Mouse (Mus musculus): ENCODE measurements at regions not wholly inside any gene's neighbourhood (a gene's known extent, or its start where the extent isn't known, plus 50 kb on each side); places are given as distances from the start of the nearest gene placed in this dataset.

- Histone ChIP-seq H3K9ac (ENCODE audit: low read length) (no peak overlapping the region), H3K4me2 (ENCODE audit: low read depth) (no peak overlapping the region), H3K27me3 (ENCODE audit: control insufficient read depth, insufficient read depth, low read length) (no peaks in the 10 kb centered on the region), H3K27ac (ENCODE audit: low read depth, low read length) (no peak overlapping the region), H3K4me3 (ENCODE audit: low read depth, low read length) (no peak overlapping the region), H3K4me1 (ENCODE audit: control insufficient read depth, insufficient read depth, low read length) (peaks cover 6% of the 10 kb centered on the region), H3K36me3 (ENCODE audit: control insufficient read depth, insufficient read depth, low read length) (no peaks in the 10 kb centered on the region), H3K9me3 (ENCODE audit: control insufficient read depth, low read length) (no peaks in the 10 kb centered on the region)
- no peak for ATAC-seq (ENCODE audit: insufficient read depth, low FRiP score, low TSS enrichment)
- DNase-seq (ENCODE audit: low spot score): no peak
- 83% methylated on average over 17 of the region's 17 CpGs for WGBS
Measured at GRCm38 (mm10) chr13:59966535-59967255, 143.7 kb upstream of the Tut7 start.

GRCm38 (mm10) chr13:59964981-59965380 is 142.0 kb upstream of the Tut7 start:
- Histone ChIP-seq H3K36me3 (ENCODE audit: control insufficient read depth, insufficient read depth, low read length) (no peaks in the 10 kb centered on the region), H3K4me1 (ENCODE audit: control insufficient read depth, insufficient read depth, low read length) (no peaks in the 10 kb centered on the region), H3K4me2 (ENCODE audit: low read depth) (no peak overlapping the region), H3K9ac (ENCODE audit: low read length) (no peak overlapping the region), H3K27ac (ENCODE audit: low read depth, low read length) (no peak overlapping the region), H3K4me3 (ENCODE audit: low read depth, low read length) (no peak overlapping the region), H3K27me3 (ENCODE audit: control insufficient read depth, insufficient read depth, low read length) (no peaks in the 10 kb centered on the region), H3K9me3 (ENCODE audit: control insufficient read depth, low read length) (no peaks in the 10 kb centered on the region)
- DNase-seq (ENCODE audit: low spot score): no peak
- ATAC-seq (ENCODE audit: insufficient read depth, low FRiP score, low TSS enrichment): no peak
- 93% methylated on average over 2 of the region's 2 CpGs for WGBS

- DNase-seq (ENCODE audit: low spot score) (no peak), ATAC-seq (ENCODE audit: insufficient read depth, low FRiP score, low TSS enrichment) (no peak)
- Histone ChIP-seq H3K9me3 (ENCODE audit: control insufficient read depth, low read length) (no peaks in the 10 kb centered on the region), H3K4me2 (ENCODE audit: low read depth) (no peak overlapping the region), H3K36me3 (ENCODE audit: control insufficient read depth, insufficient read depth, low read length) (no peaks in the 10 kb centered on the region), H3K4me1 (ENCODE audit: control insufficient read depth, insufficient read depth, low read length) (no peaks in the 10 kb centered on the region), H3K9ac (ENCODE audit: low read length) (no peak overlapping the region), H3K27me3 (ENCODE audit: control insufficient read depth, insufficient read depth, low read length) (no peaks in the 10 kb centered on the region), H3K4me3 (ENCODE audit: low read depth, low read length) (no peak overlapping the region), H3K27ac (ENCODE audit: low read depth, low read length) (no peak overlapping the region)
- 83% methylated on average over 21 of the region's 21 CpGs for WGBS
Measured at GRCm38 (mm10) chr13:59962676-59963664, 140.0 kb upstream of the Tut7 start.

- no peak for DNase-seq (ENCODE audit: low spot score)
- no peak for ATAC-seq (ENCODE audit: insufficient read depth, low FRiP score, low TSS enrichment)
Measured at GRCm38 (mm10) chr13:59956441-59956840, 133.5 kb upstream of the Tut7 start.

GRCm38 (mm10) chr13:59952809-59953208 is 129.9 kb upstream of the Tut7 start:
- Histone ChIP-seq H3K4me1 (ENCODE audit: control insufficient read depth, insufficient read depth, low read length) (no peaks in the 10 kb centered on the region), H3K4me2 (ENCODE audit: low read depth) (no peak overlapping the region), H3K36me3 (ENCODE audit: control insufficient read depth, insufficient read depth, low read length) (no peaks in the 10 kb centered on the region), H3K9me3 (ENCODE audit: control insufficient read depth, low read length) (no peaks in the 10 kb centered on the region), H3K9ac (ENCODE audit: low read length) (no peak overlapping the region), H3K27me3 (ENCODE audit: control insufficient read depth, insufficient read depth, low read length) (no peaks in the 10 kb centered on the region), H3K27ac (ENCODE audit: low read depth, low read length) (no peak overlapping the region), H3K4me3 (ENCODE audit: low read depth, low read length) (no peak overlapping the region)
- WGBS: 71% methylated on average over 4 of the region's 4 CpGs
- ATAC-seq (ENCODE audit: insufficient read depth, low FRiP score, low TSS enrichment) (no peak), DNase-seq (ENCODE audit: low spot score) (no peak)

More at GRCm38 (mm10) chr13:59956441-59956840, 133.5 kb upstream of the Tut7 start:
- no peak overlapping the region for H3K4me2 ChIP-seq (ENCODE audit: low read depth)
- no peaks in the 10 kb centered on the region for H3K9me3 ChIP-seq (ENCODE audit: control insufficient read depth, low read length)
- no peak overlapping the region for H3K4me3 ChIP-seq (ENCODE audit: low read depth, low read length)
- H3K9ac ChIP-seq (ENCODE audit: low read length): no peak overlapping the region
- no peaks in the 10 kb centered on the region for H3K36me3 ChIP-seq (ENCODE audit: control insufficient read depth, insufficient read depth, low read length)
- no peaks in the 10 kb centered on the region for H3K4me1 ChIP-seq (ENCODE audit: control insufficient read depth, insufficient read depth, low read length)
- H3K27me3 ChIP-seq (ENCODE audit: control insufficient read depth, insufficient read depth, low read length): no peaks in the 10 kb centered on the region
- H3K27ac ChIP-seq (ENCODE audit: low read depth, low read length): no peak overlapping the region
- WGBS: 68% methylated on average over 2 of the region's 2 CpGs

- ATAC-seq (ENCODE audit: insufficient read depth, low FRiP score, low TSS enrichment) (no peak), DNase-seq (ENCODE audit: low spot score) (no peak)
- Histone ChIP-seq H3K27me3 (ENCODE audit: control insufficient read depth, insufficient read depth, low read length) (no peaks in the 10 kb centered on the region), H3K4me3 (ENCODE audit: low read depth, low read length) (no peak overlapping the region), H3K4me1 (ENCODE audit: control insufficient read depth, insufficient read depth, low read length) (no peaks in the 10 kb centered on the region), H3K9ac (ENCODE audit: low read length) (no peak overlapping the region), H3K27ac (ENCODE audit: low read depth, low read length) (no peak overlapping the region), H3K4me2 (ENCODE audit: low read depth) (no peak overlapping the region), H3K9me3 (ENCODE audit: control insufficient read depth, low read length) (no peaks in the 10 kb centered on the region), H3K36me3 (ENCODE audit: control insufficient read depth, insufficient read depth, low read length) (no peaks in the 10 kb centered on the region)
- WGBS: 56% methylated on average over 3 of the region's 3 CpGs
Measured at GRCm38 (mm10) chr13:59952116-59952515, 129.2 kb upstream of the Tut7 start.

- DNase-seq (ENCODE audit: low spot score): no peak
- Histone ChIP-seq H3K4me2 (ENCODE audit: low read depth) (no peak overlapping the region), H3K27ac (ENCODE audit: low read depth, low read length) (no peak overlapping the region), H3K9ac (ENCODE audit: low read length) (no peak overlapping the region), H3K27me3 (ENCODE audit: control insufficient read depth, insufficient read depth, low read length) (no peaks in the 10 kb centered on the region), H3K36me3 (ENCODE audit: control insufficient read depth, insufficient read depth, low read length) (no peaks in the 10 kb centered on the region), H3K9me3 (ENCODE audit: control insufficient read depth, low read length) (no peaks in the 10 kb centered on the region), H3K4me1 (ENCODE audit: control insufficient read depth, insufficient read depth, low read length) (no peaks in the 10 kb centered on the region), H3K4me3 (ENCODE audit: low read depth, low read length) (no peak overlapping the region)
- no peak for ATAC-seq (ENCODE audit: insufficient read depth, low FRiP score, low TSS enrichment)
- 82% methylated on average over 3 of the region's 3 CpGs for WGBS
Measured at GRCm38 (mm10) chr13:59950281-59950680, 127.3 kb upstream of the Tut7 start.

- Histone ChIP-seq H3K4me3 (ENCODE audit: low read depth, low read length) (no peak overlapping the region), H3K36me3 (ENCODE audit: control insufficient read depth, insufficient read depth, low read length) (no peaks in the 10 kb centered on the region), H3K9ac (ENCODE audit: low read length) (no peak overlapping the region), H3K27ac (ENCODE audit: low read depth, low read length) (no peak overlapping the region), H3K27me3 (ENCODE audit: control insufficient read depth, insufficient read depth, low read length) (no peaks in the 10 kb centered on the region), H3K4me1 (ENCODE audit: control insufficient read depth, insufficient read depth, low read length) (no peaks in the 10 kb centered on the region), H3K4me2 (ENCODE audit: low read depth) (no peak overlapping the region), H3K9me3 (ENCODE audit: control insufficient read depth, low read length) (no peaks in the 10 kb centered on the region)
- DNase-seq (ENCODE audit: low spot score) (no peak), ATAC-seq (ENCODE audit: insufficient read depth, low FRiP score, low TSS enrichment) (no peak)
- 88% methylated on average over 6 of the region's 6 CpGs for WGBS
Measured at GRCm38 (mm10) chr13:59949471-59949870, 126.5 kb upstream of the Tut7 start.
